Mouse (Mus musculus): Measurements from ENCODE around the gene Gm20696. TPM values are rescaled to one million over a fixed set of nuclear protein-coding genes. Genes with fewer than 3 reads are reported as not detected.

Gene Gm20696
- polyA plus RNA-seq, 1 experiment: not detected

DNA sequence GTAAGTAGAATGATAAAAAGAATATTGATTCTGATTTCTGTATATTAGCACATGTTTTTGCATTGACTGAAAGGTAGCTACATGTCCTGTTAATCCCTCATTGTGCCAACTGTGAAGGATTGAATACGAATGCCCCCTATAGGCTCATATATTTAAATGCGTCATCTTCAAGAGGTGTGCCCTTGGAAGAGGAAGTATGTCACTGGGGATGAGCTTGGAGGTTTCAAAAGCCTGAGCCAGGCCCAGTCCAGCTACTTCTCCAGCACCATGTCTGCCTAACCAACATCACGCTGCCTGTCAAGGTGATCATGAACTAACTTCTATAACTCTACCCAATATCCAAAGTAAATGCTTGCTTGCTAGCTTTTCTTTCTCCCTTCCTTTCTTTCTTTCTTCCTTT, 324.2 kb downstream of the Gm20696 start:
- no peak for TF ChIP-seq TAL1 (IDR thresholded peaks at IDR 0.05; ENCODE audit: low read length)
- TF ChIP-seq GATA1 (IDR thresholded peaks at IDR 0.05; ENCODE audit: low read length): no peak
- Histone ChIP-seq H3K9me3 (ENCODE audit: control insufficient read depth, low read length) (no peaks in the 10 kb centered on the region), H3K27me3 (ENCODE audit: control insufficient read depth) (no peaks in the 10 kb centered on the region), H3K4me1 (ENCODE audit: control insufficient read depth) (no peaks in the 10 kb centered on the region), H3K4me3 (replicated peaks) (no peak overlapping the region), H3K36me3 (ENCODE audit: control insufficient read depth) (no peaks in the 10 kb centered on the region)

DNA sequence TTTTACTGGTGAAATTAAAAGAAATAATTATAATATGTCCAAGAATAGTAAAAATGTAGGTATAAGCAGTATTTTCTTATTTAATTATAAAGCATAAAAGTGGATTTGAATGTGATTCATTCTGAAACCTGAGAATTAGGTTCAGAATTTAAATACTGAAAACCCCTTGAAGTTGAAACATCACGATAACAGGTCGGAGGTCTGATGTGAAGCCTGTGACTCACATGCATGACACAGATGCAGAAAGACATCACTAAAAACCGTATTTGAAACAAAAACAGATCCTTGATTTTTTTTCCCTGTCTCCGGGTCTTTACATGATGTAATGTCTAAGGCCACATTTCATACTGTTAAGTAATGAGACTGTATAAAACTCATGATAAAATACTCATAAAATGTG, 325.7 kb downstream of the Gm20696 start:
- no peak for TF ChIP-seq GATA1 (IDR thresholded peaks at IDR 0.05; ENCODE audit: low read length)
- no peak for TF ChIP-seq TAL1 (IDR thresholded peaks at IDR 0.05; ENCODE audit: low read length)
- Histone ChIP-seq H3K36me3 (ENCODE audit: control insufficient read depth) (no peaks in the 10 kb centered on the region), H3K4me1 (ENCODE audit: control insufficient read depth) (no peaks in the 10 kb centered on the region), H3K4me3 (replicated peaks) (no peak overlapping the region), H3K9me3 (ENCODE audit: control insufficient read depth, low read length) (no peaks in the 10 kb centered on the region), H3K27me3 (ENCODE audit: control insufficient read depth) (no peaks in the 10 kb centered on the region)

DNA sequence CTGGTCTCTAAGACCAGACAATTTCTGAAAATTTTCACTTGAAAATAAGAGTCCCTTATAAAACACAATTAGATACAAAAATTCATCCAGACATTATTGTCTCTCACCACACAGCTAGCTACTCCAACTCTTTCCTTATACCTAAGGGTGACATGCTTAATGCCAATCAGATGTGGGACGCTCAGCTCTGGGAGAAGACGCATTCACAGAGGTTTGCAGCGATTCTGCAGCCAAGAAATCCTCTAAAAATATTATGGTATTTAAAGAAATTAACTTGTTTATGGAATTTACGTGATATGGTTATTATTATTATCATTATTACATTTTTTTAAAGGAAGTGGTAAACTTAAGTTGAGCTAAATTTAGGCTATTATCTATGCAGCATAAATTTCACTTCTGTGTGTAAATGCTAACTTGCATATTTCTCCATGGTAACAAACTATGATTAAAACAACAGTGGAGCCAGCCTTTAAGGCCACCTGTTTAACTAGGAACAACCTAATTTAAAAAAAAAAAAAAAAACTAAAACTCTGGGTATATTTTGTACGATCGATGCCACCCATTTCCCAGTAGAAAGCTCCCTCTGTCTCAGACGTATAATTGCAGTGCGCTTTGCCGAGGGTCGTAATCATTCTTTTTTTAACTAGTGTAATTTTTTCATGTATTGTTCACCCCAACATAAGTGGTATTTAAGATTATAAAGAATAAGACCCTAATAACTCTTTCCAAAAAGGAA, 326.4 kb downstream of the Gm20696 start:
- Histone ChIP-seq H3K4me1 (ENCODE audit: control insufficient read depth) (no peaks in the 10 kb centered on the region), H3K4me3 (replicated peaks) (no peak overlapping the region), H3K9me3 (ENCODE audit: control insufficient read depth, low read length) (no peaks in the 10 kb centered on the region), H3K27me3 (ENCODE audit: control insufficient read depth) (no peaks in the 10 kb centered on the region), H3K36me3 (ENCODE audit: control insufficient read depth) (no peaks in the 10 kb centered on the region)
- no peak for TF ChIP-seq TAL1 (IDR thresholded peaks at IDR 0.05; ENCODE audit: low read length)
- TF ChIP-seq GATA1 (IDR thresholded peaks at IDR 0.05; ENCODE audit: low read length): no peak

DNA sequence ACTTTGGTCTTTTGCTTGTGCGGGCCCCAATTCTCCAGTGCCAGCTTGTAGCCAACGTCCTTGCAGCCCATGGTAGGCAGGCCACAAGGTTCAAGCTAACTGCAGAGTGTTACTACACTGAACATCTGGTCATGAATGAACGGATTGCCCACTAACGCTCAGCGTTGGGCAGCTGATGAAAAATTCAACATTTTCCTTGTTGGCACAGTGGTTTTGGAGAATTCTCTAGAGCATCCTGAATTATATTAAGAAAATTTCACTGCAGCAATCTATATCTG, 327.3 kb downstream of the Gm20696 start:
- TF ChIP-seq TAL1 (IDR thresholded peaks at IDR 0.05; ENCODE audit: low read length) (no peak), GATA1 (IDR thresholded peaks at IDR 0.05; ENCODE audit: low read length) (no peak)
- no peaks in the 10 kb centered on the region for H3K27me3 ChIP-seq (ENCODE audit: control insufficient read depth)
- H3K4me1 ChIP-seq (ENCODE audit: control insufficient read depth): no peaks in the 10 kb centered on the region
- no peaks in the 10 kb centered on the region for H3K36me3 ChIP-seq (ENCODE audit: control insufficient read depth)
- H3K4me3 ChIP-seq (replicated peaks): no peak overlapping the region
- no peaks in the 10 kb centered on the region for H3K9me3 ChIP-seq (ENCODE audit: control insufficient read depth, low read length)

DNA sequence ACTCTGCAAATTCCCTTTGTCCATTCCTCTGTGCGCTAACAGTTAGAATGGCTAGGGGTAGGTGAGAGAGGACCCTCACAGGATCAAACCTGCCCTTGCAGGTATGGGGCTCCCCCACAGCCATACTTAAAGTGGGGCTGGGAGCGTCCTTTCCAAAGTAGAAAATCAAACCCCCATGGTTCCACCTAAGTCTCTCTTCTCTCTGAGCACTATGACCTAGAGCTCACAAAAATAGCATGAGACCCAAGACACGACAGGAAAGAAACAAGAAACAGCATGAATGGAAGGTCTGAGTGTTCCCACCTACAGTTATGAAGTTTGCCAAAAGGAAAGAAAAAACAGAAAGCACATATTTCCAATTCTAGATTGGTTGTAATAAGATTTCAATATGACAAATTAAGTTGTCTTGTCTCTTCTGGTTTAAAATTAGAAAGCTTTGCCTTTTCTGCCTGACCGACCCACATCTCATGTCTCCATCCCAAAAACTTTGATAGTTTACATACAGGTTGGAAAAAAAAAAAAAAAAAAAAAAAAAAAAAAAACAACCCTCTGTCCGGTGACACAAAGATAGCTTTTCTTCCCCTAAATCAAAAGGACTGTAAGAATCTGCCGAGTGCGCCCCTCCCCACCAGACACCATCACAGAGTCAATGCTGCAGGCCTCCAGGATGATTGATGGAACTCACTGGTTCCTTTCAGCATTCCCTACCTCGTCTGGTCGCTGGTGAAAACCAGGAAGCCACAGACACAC, 327.8 kb downstream of the Gm20696 start:
- H3K4me1 ChIP-seq (ENCODE audit: control insufficient read depth): no peaks in the 10 kb centered on the region
- H3K9me3 ChIP-seq (ENCODE audit: control insufficient read depth, low read length): no peaks in the 10 kb centered on the region
- H3K4me3 ChIP-seq (replicated peaks): no peak overlapping the region
- TF ChIP-seq GATA1 (IDR thresholded peaks at IDR 0.05; ENCODE audit: low read length) (no peak), TAL1 (IDR thresholded peaks at IDR 0.05; ENCODE audit: low read length) (no peak)
- no peaks in the 10 kb centered on the region for H3K27me3 ChIP-seq (ENCODE audit: control insufficient read depth)
- no peaks in the 10 kb centered on the region for H3K36me3 ChIP-seq (ENCODE audit: control insufficient read depth)

DNA sequence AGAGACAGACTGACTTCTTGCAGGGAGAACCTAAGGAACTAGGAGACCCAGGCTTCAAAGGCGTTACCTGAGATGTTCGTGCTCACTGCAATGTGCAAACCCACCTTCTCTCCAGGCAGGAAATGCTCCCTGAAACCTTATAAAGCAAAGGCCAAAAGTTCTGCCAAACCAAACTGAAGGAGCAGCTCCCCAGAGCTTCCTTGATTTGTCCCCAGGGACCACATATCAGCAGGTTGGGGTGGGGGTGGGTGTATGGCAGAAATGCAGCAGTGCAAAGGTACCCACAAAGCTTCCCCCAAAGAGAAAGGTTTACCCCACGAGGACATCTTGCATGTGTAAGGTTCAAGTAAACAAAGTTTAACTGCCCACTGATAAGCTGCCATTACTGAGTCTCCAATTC, 328.4 kb downstream of the Gm20696 start:
- H3K9me3 ChIP-seq (ENCODE audit: control insufficient read depth, low read length): no peaks in the 10 kb centered on the region
- no peaks in the 10 kb centered on the region for H3K36me3 ChIP-seq (ENCODE audit: control insufficient read depth)
- no peak overlapping the region for H3K4me3 ChIP-seq (replicated peaks)
- H3K4me1 ChIP-seq (ENCODE audit: control insufficient read depth): no peaks in the 10 kb centered on the region
- H3K27me3 ChIP-seq (ENCODE audit: control insufficient read depth): no peaks in the 10 kb centered on the region
- TF ChIP-seq TAL1 (IDR thresholded peaks at IDR 0.05; ENCODE audit: low read length): no peak
- no peak for TF ChIP-seq GATA1 (IDR thresholded peaks at IDR 0.05; ENCODE audit: low read length)

DNA sequence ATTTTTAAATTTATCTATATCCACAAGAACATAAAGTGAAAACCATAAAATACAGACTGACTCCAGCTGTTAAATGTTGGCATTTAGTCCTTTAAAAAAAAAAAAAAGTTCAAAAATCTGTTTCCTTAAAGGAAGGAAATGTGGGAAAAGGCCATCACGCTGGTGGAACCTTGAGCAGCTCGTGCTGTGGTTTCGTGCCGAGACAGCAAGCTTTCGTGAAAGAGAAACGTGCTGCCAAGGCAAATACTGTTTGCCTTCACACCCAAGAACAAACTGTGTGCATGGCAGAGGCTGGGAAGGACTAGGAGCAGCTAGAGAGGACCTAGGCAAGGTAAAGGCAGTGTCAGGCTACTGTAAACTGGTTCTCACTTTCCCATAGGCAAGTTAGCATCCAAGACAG, 329.0 kb downstream of the Gm20696 start:
- H3K4me3 ChIP-seq (replicated peaks): no peak overlapping the region
- no peaks in the 10 kb centered on the region for H3K36me3 ChIP-seq (ENCODE audit: control insufficient read depth)
- no peaks in the 10 kb centered on the region for H3K9me3 ChIP-seq (ENCODE audit: control insufficient read depth, low read length)
- no peaks in the 10 kb centered on the region for H3K27me3 ChIP-seq (ENCODE audit: control insufficient read depth)
- no peak for TF ChIP-seq TAL1 (IDR thresholded peaks at IDR 0.05; ENCODE audit: low read length)
- no peak for TF ChIP-seq GATA1 (IDR thresholded peaks at IDR 0.05; ENCODE audit: low read length)
- no peaks in the 10 kb centered on the region for H3K4me1 ChIP-seq (ENCODE audit: control insufficient read depth)

DNA sequence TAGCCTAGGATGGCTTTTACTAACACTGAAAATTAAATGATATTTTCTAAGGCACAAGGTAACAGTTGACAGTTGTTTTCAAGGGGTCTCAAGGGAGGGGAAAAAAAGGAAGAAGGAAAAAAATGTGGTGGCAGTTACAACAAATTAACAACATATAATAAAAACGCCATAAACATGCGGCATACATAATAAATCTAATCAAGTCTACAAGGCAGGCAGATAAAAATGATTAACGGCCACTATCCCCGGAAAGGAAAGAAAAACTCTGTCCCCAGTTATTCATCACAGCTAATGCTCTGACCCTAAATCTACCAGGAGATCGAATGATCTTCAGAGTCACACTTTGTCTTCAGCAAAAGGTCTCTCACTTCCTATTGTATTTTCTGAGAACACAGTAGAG, 330.4 kb downstream of the Gm20696 start:
- TF ChIP-seq GATA1 (IDR thresholded peaks at IDR 0.05; ENCODE audit: low read length) (no peak), TAL1 (IDR thresholded peaks at IDR 0.05; ENCODE audit: low read length) (no peak)
- H3K36me3 ChIP-seq (ENCODE audit: control insufficient read depth): no peaks in the 10 kb centered on the region
- no peak overlapping the region for H3K4me3 ChIP-seq (replicated peaks)
- no peaks in the 10 kb centered on the region for H3K4me1 ChIP-seq (ENCODE audit: control insufficient read depth)
- H3K9me3 ChIP-seq (ENCODE audit: control insufficient read depth, low read length): no peaks in the 10 kb centered on the region
- H3K27me3 ChIP-seq (ENCODE audit: control insufficient read depth): no peaks in the 10 kb centered on the region

DNA sequence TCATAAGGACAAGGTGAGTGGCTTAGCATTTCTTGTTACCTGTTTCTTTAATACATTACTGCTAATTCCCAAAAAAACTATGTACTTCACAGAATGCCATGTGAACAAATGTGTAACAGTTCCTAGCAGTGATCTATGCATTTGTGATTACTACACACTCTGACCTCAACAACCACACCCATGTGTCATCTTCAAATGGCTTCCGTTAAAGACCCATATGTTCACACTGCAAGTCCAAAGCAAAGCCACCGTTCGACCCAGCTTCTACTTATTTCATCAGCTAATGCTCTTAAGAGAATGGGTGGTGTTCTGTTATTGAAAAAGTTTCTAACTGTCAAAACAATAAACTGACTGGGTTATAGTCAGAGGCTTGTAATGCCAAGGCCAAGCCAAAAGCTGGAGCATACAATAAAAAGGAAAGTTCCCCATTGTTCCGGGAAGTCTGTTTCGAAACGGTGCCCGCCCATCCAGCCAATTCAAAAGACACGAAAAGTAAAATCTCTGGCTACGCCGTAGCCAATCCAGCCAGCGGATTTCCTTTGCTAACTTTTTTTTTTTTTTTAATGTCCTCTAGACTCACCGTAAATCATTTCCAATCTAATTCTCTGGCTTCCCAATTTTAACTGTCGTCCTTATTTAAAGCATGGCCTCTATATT, 331.3 kb downstream of the Gm20696 start:
- H3K9me3 ChIP-seq (ENCODE audit: control insufficient read depth, low read length): no peaks in the 10 kb centered on the region
- no peaks in the 10 kb centered on the region for H3K27me3 ChIP-seq (ENCODE audit: control insufficient read depth)
- H3K4me3 ChIP-seq (replicated peaks): no peak overlapping the region
- TF ChIP-seq GATA1 (IDR thresholded peaks at IDR 0.05; ENCODE audit: low read length) (no peak), TAL1 (IDR thresholded peaks at IDR 0.05; ENCODE audit: low read length) (no peak)
- H3K36me3 ChIP-seq (ENCODE audit: control insufficient read depth): no peaks in the 10 kb centered on the region
- H3K4me1 ChIP-seq (ENCODE audit: control insufficient read depth): no peaks in the 10 kb centered on the region
